Mouse (Mus musculus) small intestine, adult 2 months (tissue): ENCODE measurements around the gene Gm17334.

Experiments used
- CTCF ChIP-seq: fragments of 200-500 bp; IDR thresholded peaks from 2 replicates; pipeline ENCODE4 v1.5.1; 2012; ENCODE audit warnings: low read depth, mild to moderate bottlenecking, control low read depth, inconsistent platforms, low read length, moderate library complexity, mixed read lengths; ENCODE audit not compliant: insufficient replicate concordance, insufficient read length; ENCODE audit errors: extremely low read depth
- POLR2A ChIP-seq: fragments of 200-500 bp; IDR thresholded peaks from 2 replicates; pipeline ENCODE4 v1.6.1; 2012; ENCODE audit warnings: low read depth, mild to moderate bottlenecking, control low read depth, inconsistent platforms, low read length, moderate library complexity

GRCm38 (mm10) chr11:53761284-53761683 lies 11.7 kb downstream of the Gm17334 start:
- TF ChIP-seq CTCF (no peak), POLR2A (no peak)
